Mouse (Mus musculus) heart, postnatal 36 days (tissue): Measurements from ENCODE around the gene Myl4. TPM values are rescaled to one million over a fixed set of nuclear protein-coding genes. Genes with fewer than 3 reads are reported as not detected.
A peak's percentile ranks its signal among the peaks of the same experiment; 100 is the strongest.
"Not testable (repeated sequence)": the region's sequence is repeated elsewhere in the genome, so short reads cannot be mapped to it uniquely, and the experiment has no call there.

Experiments used
- DNase-seq, 2 experiments: peaks; one replicate each; pipeline ENCODE4 v3.0.0; 2021 to 2022
- intact Hi-C: fragments of 180-260 bp; cut with DNase I; formaldehyde crosslinking; loops from one replicate; pipeline ENCODE4 v1.15.1; 2025
- total RNA-seq, 2 experiments: library from RNA; stranded (reverse); gene quantifications; 2 replicates each; pipeline ENCODE4 v1.2.3; 2021

Gene Myl4
- total RNA-seq, 2 experiments from 2014 or later = 628 to 806 TPM

GRCm38 (mm10) chr11:104568326-104568725 is 17.9 kb downstream of the Myl4 start:
- intact Hi-C loops = no loop called here
- no peak for DNase-seq

GRCm38 (mm10) chr11:104570515-104570914 is 20.1 kb downstream of the Myl4 start:
- DNase-seq, intact Hi-C loops: not testable (repeated sequence)

- DNase-seq = peak; percentile 33 to 39
- intact Hi-C loops = not testable (repeated sequence)
These were observed 20.9 kb downstream of the Myl4 start for GRCm38 (mm10) chr11:104571373-104571772.

GRCm38 (mm10) chr11:104572091-104572490 is 21.6 kb downstream of the Myl4 start:
- no peak for DNase-seq
- intact Hi-C loops = no loop called here

- intact Hi-C loops = no loop called here
- DNase-seq = no peak
These were observed 22.1 kb downstream of the Myl4 start for GRCm38 (mm10) chr11:104572566-104572965.

- intact Hi-C loops = no loop called here
- DNase-seq = no peak
These were observed 26.5 kb downstream of the Myl4 start for GRCm38 (mm10) chr11:104576772-104577612.

GRCm38 (mm10) chr11:104578074-104578473 is 27.6 kb downstream of the Myl4 start:
- intact Hi-C loops = no loop called here
- no peak for DNase-seq

GRCm38 (mm10) chr11:104579084-104579483 is 28.6 kb downstream of the Myl4 start:
- no peak for DNase-seq
- intact Hi-C loops = no loop called here

- no peak for DNase-seq
- intact Hi-C loops = no loop called here
These were observed 29.1 kb downstream of the Myl4 start for GRCm38 (mm10) chr11:104579575-104579974.

- intact Hi-C loops = no loop called here
- DNase-seq = no peak
These were observed 29.6 kb downstream of the Myl4 start for GRCm38 (mm10) chr11:104580091-104580490.

GRCm38 (mm10) chr11:104580606-104581005 is 30.1 kb downstream of the Myl4 start:
- intact Hi-C loops = no loop called here

GRCm38 (mm10) chr11:104581446-104582307 is 31.2 kb downstream of the Myl4 start:
- intact Hi-C loops = no loop called here
- peak in 1 of 2 experiments; percentile 18 for DNase-seq

More at GRCm38 (mm10) chr11:104580606-104581005, 30.1 kb downstream of the Myl4 start:
- DNase-seq = no peak

GRCm38 (mm10) chr11:104582308-104582606 is 31.8 kb downstream of the Myl4 start:
- intact Hi-C loops = no loop called here
- no peak for DNase-seq

GRCm38 (mm10) chr11:104582630-104583364 is 32.3 kb downstream of the Myl4 start:
- DNase-seq = no peak
- intact Hi-C loops = no loop called here

GRCm38 (mm10) chr11:104585495-104585894 is 35.0 kb downstream of the Myl4 start:
- DNase-seq = no peak
- intact Hi-C loops = no loop called here

GRCm38 (mm10) chr11:104587904-104588303 is 37.4 kb downstream of the Myl4 start:
- intact Hi-C loops = no loop called here
- no peak for DNase-seq

GRCm38 (mm10) chr11:104588513-104588912 is 38.0 kb downstream of the Myl4 start:
- no peak for DNase-seq
- intact Hi-C loops = no loop called here

- intact Hi-C loops = no loop called here
These were observed 39.1 kb downstream of the Myl4 start for GRCm38 (mm10) chr11:104589570-104589969.

GRCm38 (mm10) chr11:104590148-104590547 is 39.7 kb downstream of the Myl4 start:
- intact Hi-C loops = loop anchor here (1.0 to 10.0 kb wide), 4 partner anchors 17 to 532 kb away; partner anchors contain the start of gene Itgb3
- peak; percentile 77 to 82 for DNase-seq

More at GRCm38 (mm10) chr11:104589570-104589969, 39.1 kb downstream of the Myl4 start:
- DNase-seq = no peak

GRCm38 (mm10) chr11:104592066-104592835 is 41.8 kb downstream of the Myl4 start:
- intact Hi-C loops = loop anchor here (5.0 to 10.0 kb wide), 2 partner anchors 53 to 530 kb away; no protein-coding TSS in a partner anchor
- no peak for DNase-seq
